Mouse (Mus musculus): ENCODE results near the gene Tmem131l. TPM values are rescaled to one million over a fixed set of nuclear protein-coding genes. Genes with fewer than 3 reads are reported as not detected.

Gene Tmem131l
- polyA plus RNA-seq, 1 experiment from 2014 or later = 46.4 TPM

- H3K27me3 ChIP-seq (ENCODE audit: control insufficient read depth, insufficient read depth, low read depth, low read length) = no peaks in the 10 kb centered on the region
- H3K4me2 ChIP-seq (ENCODE audit: low read depth, low read length) = no peak overlapping the region
- no peak overlapping the region for H3K4me3 ChIP-seq (ENCODE audit: low read length)
- H3K9ac ChIP-seq (ENCODE audit: low read length) = no peak overlapping the region
- no peaks in the 10 kb centered on the region for H3K36me3 ChIP-seq (ENCODE audit: control insufficient read depth, insufficient read depth, low read length)
- H3K27ac ChIP-seq (ENCODE audit: low read length) = no peak overlapping the region
- no peaks in the 10 kb centered on the region for H3K9me3 ChIP-seq (ENCODE audit: control insufficient read depth, low read length)
- ATAC-seq (ENCODE audit: low read depth) = no peak
- 82% methylated on average over 3 of the region's 3 CpGs for WGBS
- H3K4me1 ChIP-seq (replicated peaks; ENCODE audit: control insufficient read depth, insufficient read depth, low read length) = peaks cover 20% of the 10 kb centered on the region
These were observed 63.8 kb downstream of the Tmem131l start for GRCm38 (mm10) chr3:83976161-83976560.

- Histone ChIP-seq H3K27me3 (ENCODE audit: control insufficient read depth, insufficient read depth, low read depth, low read length) (no peaks in the 10 kb centered on the region), H3K9me3 (ENCODE audit: control insufficient read depth, low read length) (no peaks in the 10 kb centered on the region), H3K4me2 (ENCODE audit: low read depth, low read length) (no peak overlapping the region), H3K4me3 (ENCODE audit: low read length) (no peak overlapping the region), H3K9ac (ENCODE audit: low read length) (no peak overlapping the region), H3K27ac (ENCODE audit: low read length) (no peak overlapping the region), H3K36me3 (ENCODE audit: control insufficient read depth, insufficient read depth, low read length) (no peaks in the 10 kb centered on the region), H3K4me1 (replicated peaks; ENCODE audit: control insufficient read depth, insufficient read depth, low read length) (peaks cover 6% of the 10 kb centered on the region)
- ATAC-seq (ENCODE audit: low read depth) = no peak
- WGBS = 62% methylated on average over 2 of the region's 2 CpGs
These were observed 66.6 kb downstream of the Tmem131l start for GRCm38 (mm10) chr3:83973339-83973738.

DNA sequence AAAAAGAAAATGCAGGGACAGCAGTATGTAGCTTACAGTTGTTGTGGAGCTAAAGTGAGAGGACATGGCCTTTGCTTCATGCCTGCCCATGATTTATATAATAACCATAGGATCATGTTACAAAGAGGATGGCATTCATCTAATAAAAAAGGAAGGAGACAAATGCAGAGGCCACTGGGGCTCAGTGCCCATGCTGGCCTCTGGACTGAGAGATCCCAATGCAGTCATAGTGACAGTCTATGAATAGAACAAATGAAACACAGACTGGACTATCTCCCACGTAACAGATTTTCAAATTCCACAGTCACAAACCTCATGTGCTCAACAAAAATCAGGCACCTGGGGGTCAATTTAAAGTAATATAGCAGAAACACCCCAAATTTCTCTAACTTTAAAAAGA, 69.3 kb downstream of the Tmem131l start:
- ATAC-seq (ENCODE audit: low read depth) = no peak
- Histone ChIP-seq H3K27me3 (ENCODE audit: control insufficient read depth, insufficient read depth, low read depth, low read length) (no peaks in the 10 kb centered on the region), H3K4me2 (ENCODE audit: low read depth, low read length) (no peak overlapping the region), H3K27ac (ENCODE audit: low read length) (no peak overlapping the region), H3K9ac (ENCODE audit: low read length) (no peak overlapping the region), H3K9me3 (ENCODE audit: control insufficient read depth, low read length) (no peaks in the 10 kb centered on the region), H3K4me1 (replicated peaks; ENCODE audit: control insufficient read depth, insufficient read depth, low read length) (no peaks in the 10 kb centered on the region), H3K36me3 (ENCODE audit: control insufficient read depth, insufficient read depth, low read length) (no peaks in the 10 kb centered on the region; the same call in 1 of the 2 replicates), H3K4me3 (ENCODE audit: low read length) (no peak overlapping the region)
- WGBS = 68% methylated on average over 1 of the region's 1 CpGs

DNA sequence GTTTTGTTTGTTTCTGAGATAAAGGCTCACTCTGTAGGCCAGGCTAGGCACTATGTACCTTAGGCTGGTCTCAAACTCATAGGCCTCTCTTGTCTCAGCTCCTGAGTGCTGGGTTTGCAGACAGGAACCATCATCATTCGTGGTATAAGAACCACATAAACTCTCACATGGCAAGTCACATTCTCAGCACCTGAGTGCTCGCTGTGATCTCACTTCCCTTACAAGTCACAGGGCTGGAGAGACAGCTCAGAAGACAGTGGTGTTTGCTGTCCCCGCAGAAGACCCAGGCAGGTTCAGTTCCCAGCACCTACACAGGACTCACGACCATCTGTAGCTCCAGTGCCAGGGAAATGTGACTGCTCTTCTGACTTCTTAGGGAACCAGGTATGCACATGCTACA, 70.9 kb downstream of the Tmem131l start:
- no peaks in the 10 kb centered on the region for H3K27me3 ChIP-seq (ENCODE audit: control insufficient read depth, insufficient read depth, low read depth, low read length)
- no peak overlapping the region for H3K27ac ChIP-seq (ENCODE audit: low read length)
- no peaks in the 10 kb centered on the region; the same call in 1 of the 2 replicates for H3K36me3 ChIP-seq (ENCODE audit: control insufficient read depth, insufficient read depth, low read length)
- 86% methylated on average over 4 of the region's 4 CpGs for WGBS
- no peak overlapping the region for H3K9ac ChIP-seq (ENCODE audit: low read length)
- H3K4me3 ChIP-seq (ENCODE audit: low read length) = no peak overlapping the region
- H3K4me2 ChIP-seq (ENCODE audit: low read depth, low read length) = no peak overlapping the region
- H3K4me1 ChIP-seq (replicated peaks; ENCODE audit: control insufficient read depth, insufficient read depth, low read length) = no peaks in the 10 kb centered on the region
- no peak for ATAC-seq (ENCODE audit: low read depth)
- H3K9me3 ChIP-seq (ENCODE audit: control insufficient read depth, low read length) = no peaks in the 10 kb centered on the region

DNA sequence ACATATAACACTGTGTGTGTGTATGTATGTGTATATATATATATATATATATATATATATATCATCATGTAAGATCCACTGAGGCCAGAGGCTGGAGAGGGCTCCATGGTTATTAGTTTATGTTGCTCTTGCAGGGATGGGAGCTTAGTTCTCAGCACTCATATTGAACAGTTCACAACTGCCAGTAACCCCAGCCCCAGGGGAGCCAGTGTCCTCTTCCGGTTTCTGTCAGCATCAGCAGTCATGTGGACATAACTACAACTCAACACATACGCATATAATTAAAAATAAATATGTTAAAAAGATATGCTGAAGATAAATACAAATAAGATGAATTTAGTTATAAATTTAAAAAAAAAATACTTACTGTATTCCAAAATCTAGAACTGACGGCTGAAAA, 72.2 kb downstream of the Tmem131l start:
- H3K9ac ChIP-seq (ENCODE audit: low read length) = no peak overlapping the region
- WGBS = 91% methylated on average over 3 of the region's 3 CpGs
- no peak for ATAC-seq (ENCODE audit: low read depth)
- no peak overlapping the region for H3K27ac ChIP-seq (ENCODE audit: low read length)
- no peaks in the 10 kb centered on the region; the same call in 1 of the 2 replicates for H3K36me3 ChIP-seq (ENCODE audit: control insufficient read depth, insufficient read depth, low read length)
- H3K27me3 ChIP-seq (ENCODE audit: control insufficient read depth, insufficient read depth, low read depth, low read length) = no peaks in the 10 kb centered on the region
- H3K4me2 ChIP-seq (ENCODE audit: low read depth, low read length) = no peak overlapping the region
- no peaks in the 10 kb centered on the region for H3K9me3 ChIP-seq (ENCODE audit: control insufficient read depth, low read length)
- peaks cover 6% of the 10 kb centered on the region; the same call in 1 of the 2 replicates for H3K4me1 ChIP-seq (replicated peaks; ENCODE audit: control insufficient read depth, insufficient read depth, low read length)
- H3K4me3 ChIP-seq (ENCODE audit: low read length) = no peak overlapping the region

DNA sequence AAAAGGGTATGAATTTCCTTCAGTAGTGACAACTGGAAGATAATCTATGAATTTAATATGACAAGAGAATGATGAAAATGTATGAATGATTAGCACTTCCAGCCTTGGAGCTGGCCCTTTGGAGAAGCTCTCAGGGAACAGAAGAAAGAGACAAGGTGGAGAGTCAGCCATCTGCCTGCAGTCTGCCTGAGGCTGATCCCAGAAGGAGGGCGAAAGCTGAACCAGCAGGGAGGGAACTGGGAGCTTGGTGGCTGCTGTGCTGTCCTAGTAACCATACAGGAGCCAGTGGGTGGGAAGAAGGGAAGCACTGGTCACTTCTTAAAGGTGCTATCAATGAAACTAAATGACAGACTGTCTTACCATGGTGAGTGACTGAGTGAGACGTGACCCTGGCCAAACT, 74.6 kb downstream of the Tmem131l start:
- Histone ChIP-seq H3K27me3 (ENCODE audit: control insufficient read depth, insufficient read depth, low read depth, low read length) (no peaks in the 10 kb centered on the region), H3K9me3 (ENCODE audit: control insufficient read depth, low read length) (no peaks in the 10 kb centered on the region), H3K4me2 (ENCODE audit: low read depth, low read length) (no peak overlapping the region), H3K9ac (ENCODE audit: low read length) (no peak overlapping the region), H3K4me1 (replicated peaks; ENCODE audit: control insufficient read depth, insufficient read depth, low read length) (peaks cover 9% of the 10 kb centered on the region), H3K36me3 (ENCODE audit: control insufficient read depth, insufficient read depth, low read length) (peaks cover 7% of the 10 kb centered on the region; the same call in 1 of the 2 replicates), H3K27ac (ENCODE audit: low read length) (no peak overlapping the region), H3K4me3 (ENCODE audit: low read length) (no peak overlapping the region)
- WGBS = 89% methylated on average over 2 of the region's 2 CpGs
- ATAC-seq (ENCODE audit: low read depth) = no peak

DNA sequence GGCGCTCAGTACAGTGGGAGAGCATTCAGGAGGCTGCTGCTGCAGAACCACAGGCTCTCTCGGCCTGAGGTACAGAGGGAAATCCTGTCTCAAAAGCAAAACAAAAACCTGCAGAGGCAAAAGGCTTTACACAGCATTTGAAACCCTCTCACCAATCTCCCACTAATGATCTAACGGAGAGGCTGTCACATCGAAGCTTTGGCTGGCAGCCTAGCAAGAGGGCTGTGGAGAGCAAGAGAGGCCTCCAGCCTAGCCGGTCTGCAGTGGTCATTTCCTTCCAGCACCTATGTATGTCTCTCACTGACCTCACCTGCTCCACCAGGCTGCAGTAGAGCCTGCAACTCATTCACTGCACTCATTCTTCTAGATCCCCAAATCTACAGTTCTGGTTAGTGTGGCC, 76.3 kb downstream of the Tmem131l start:
- Histone ChIP-seq H3K4me2 (ENCODE audit: low read depth, low read length) (no peak overlapping the region), H3K4me3 (ENCODE audit: low read length) (no peak overlapping the region), H3K9ac (ENCODE audit: low read length) (no peak overlapping the region), H3K27me3 (ENCODE audit: control insufficient read depth, insufficient read depth, low read depth, low read length) (no peaks in the 10 kb centered on the region), H3K4me1 (replicated peaks; ENCODE audit: control insufficient read depth, insufficient read depth, low read length) (peaks cover 11% of the 10 kb centered on the region), H3K36me3 (ENCODE audit: control insufficient read depth, insufficient read depth, low read length) (peaks cover 13% of the 10 kb centered on the region; the same call in 1 of the 2 replicates), H3K9me3 (ENCODE audit: control insufficient read depth, low read length) (no peaks in the 10 kb centered on the region), H3K27ac (ENCODE audit: low read length) (peak overlapping the region; percentile 25)
- 72% methylated on average over 5 of the region's 5 CpGs for WGBS
- ATAC-seq (ENCODE audit: low read depth) = no peak

DNA sequence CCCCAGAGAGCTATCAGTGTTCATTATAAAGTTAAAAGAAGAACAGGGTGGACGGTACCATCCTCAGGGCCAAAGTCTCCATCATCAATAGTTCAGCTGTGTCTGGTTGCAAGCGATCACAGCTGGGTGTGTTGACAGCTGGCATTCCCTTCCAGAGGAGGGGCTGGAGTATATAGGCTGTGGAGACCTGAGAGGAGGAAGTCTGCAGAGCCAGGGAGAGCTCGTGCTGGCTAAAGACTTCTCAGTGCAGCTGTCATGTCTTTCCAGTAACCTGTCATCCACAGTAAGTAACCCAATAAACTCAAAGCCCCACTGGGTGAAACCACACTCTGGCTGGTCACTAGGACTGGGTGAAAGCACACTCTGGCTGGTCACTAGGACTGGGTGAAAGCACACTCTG, 77.4 kb downstream of the Tmem131l start:
- WGBS = 58% methylated on average over 3 of the region's 3 CpGs
- Histone ChIP-seq H3K27ac (ENCODE audit: low read length) (no peak overlapping the region), H3K4me3 (ENCODE audit: low read length) (no peak overlapping the region), H3K4me2 (ENCODE audit: low read depth, low read length) (no peak overlapping the region), H3K9ac (ENCODE audit: low read length) (no peak overlapping the region), H3K9me3 (ENCODE audit: control insufficient read depth, low read length) (no peaks in the 10 kb centered on the region), H3K4me1 (replicated peaks; ENCODE audit: control insufficient read depth, insufficient read depth, low read length) (peaks cover 14% of the 10 kb centered on the region), H3K27me3 (ENCODE audit: control insufficient read depth, insufficient read depth, low read depth, low read length) (no peaks in the 10 kb centered on the region), H3K36me3 (ENCODE audit: control insufficient read depth, insufficient read depth, low read length) (peaks cover 22% of the 10 kb centered on the region; the same call in 1 of the 2 replicates)
- ATAC-seq (ENCODE audit: low read depth) = 0 out of 2 replicates have a peak, but pooled peaks have one; percentile 44

DNA sequence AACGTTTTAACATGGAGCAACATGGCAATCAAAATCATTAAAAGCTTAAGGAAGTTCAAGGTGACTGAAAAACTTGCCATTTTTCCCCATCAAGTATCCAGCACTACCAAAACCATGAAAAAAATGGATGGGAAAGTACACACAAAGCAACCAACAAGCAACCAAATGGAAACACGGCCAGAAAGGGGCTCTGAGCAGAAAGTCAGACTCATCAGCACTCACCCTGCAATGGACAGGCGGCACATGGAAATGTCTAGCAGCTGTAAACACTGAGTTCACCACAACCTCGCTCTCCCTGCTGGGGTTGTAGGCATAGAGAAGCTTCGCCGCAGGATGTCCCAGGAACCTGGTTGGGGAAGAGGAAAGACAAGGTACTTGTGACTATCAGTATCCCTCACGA, 77.9 kb downstream of the Tmem131l start:
- H3K27ac ChIP-seq (ENCODE audit: low read length) = no peak overlapping the region
- 76% methylated on average over 7 of the region's 7 CpGs for WGBS
- H3K4me1 ChIP-seq (replicated peaks; ENCODE audit: control insufficient read depth, insufficient read depth, low read length) = peaks cover 14% of the 10 kb centered on the region
- no peak overlapping the region for H3K4me3 ChIP-seq (ENCODE audit: low read length)
- no peaks in the 10 kb centered on the region for H3K9me3 ChIP-seq (ENCODE audit: control insufficient read depth, low read length)
- no peak for ATAC-seq (ENCODE audit: low read depth)
- H3K9ac ChIP-seq (ENCODE audit: low read length) = no peak overlapping the region
- peaks cover 25% of the 10 kb centered on the region for H3K36me3 ChIP-seq (ENCODE audit: control insufficient read depth, insufficient read depth, low read length)
- no peaks in the 10 kb centered on the region for H3K27me3 ChIP-seq (ENCODE audit: control insufficient read depth, insufficient read depth, low read depth, low read length)
- no peak overlapping the region for H3K4me2 ChIP-seq (ENCODE audit: low read depth, low read length)
